Mouse (Mus musculus): ENCODE measurements around the gene Tasp1. TPM values are rescaled to one million over a fixed set of nuclear protein-coding genes. Genes with fewer than 3 reads are reported as not detected.

The Tasp1 gene
- 19.8 and 21.1 TPM in 2 replicates for polyA plus RNA-seq (2014; fragmentation: Nextera tagmentation; extraction: Ambion mirVana)

GRCm38 (mm10) chr2:140066353-140067314 is at the start of gene Tasp1:
Gene Tasp1, minus strand, starts transcription at chr2:140066805.
- peak within 1 kb of the TSS; percentile 79 for H3K27ac ChIP-seq (ENCODE audit: low read depth, low read length)
- peak within 1 kb of the TSS; percentile 87 for H3K9ac ChIP-seq (ENCODE audit: low read length)
- no peaks in the 10 kb centered on the region for H3K9me3 ChIP-seq (ENCODE audit: control insufficient read depth, low read length)
- H3K4me3 ChIP-seq (ENCODE audit: low read depth, low read length): peak within 1 kb of the TSS; percentile 81
- peak within 1 kb of the TSS; percentile 88 for H3K4me2 ChIP-seq (ENCODE audit: low read depth, low read length, severe bottlenecking)
- DNase-seq (ENCODE audit: low spot score): peak; percentile 94
- no peaks in the 10 kb centered on the region for H3K27me3 ChIP-seq (ENCODE audit: control insufficient read depth, insufficient read depth, low read length)
- H3K36me3 ChIP-seq (ENCODE audit: control insufficient read depth, insufficient read depth, low read length): no peaks in the 10 kb centered on the region
- under 1% methylated on average over 68 of the region's 68 CpGs for WGBS
- peak; percentile 100 for ATAC-seq (replicated peaks; ENCODE audit: low FRiP score)
- no peaks in the 10 kb centered on the region for H3K4me1 ChIP-seq (replicated peaks; ENCODE audit: control insufficient read depth, insufficient read depth, low read length)

- H3K4me3 ChIP-seq (ENCODE audit: low read depth, low read length): no peak overlapping the region
- H3K9ac ChIP-seq (ENCODE audit: low read length): no peak overlapping the region
- H3K9me3 ChIP-seq (ENCODE audit: control insufficient read depth, low read length): no peaks in the 10 kb centered on the region
- no peak overlapping the region for H3K4me2 ChIP-seq (ENCODE audit: low read depth, low read length, severe bottlenecking)
- no peak for DNase-seq (ENCODE audit: low spot score)
- H3K27ac ChIP-seq (ENCODE audit: low read depth, low read length): no peak overlapping the region
- no peaks in the 10 kb centered on the region for H3K4me1 ChIP-seq (replicated peaks; ENCODE audit: control insufficient read depth, insufficient read depth, low read length)
- H3K27me3 ChIP-seq (ENCODE audit: control insufficient read depth, insufficient read depth, low read length): no peaks in the 10 kb centered on the region
- no peak for ATAC-seq (replicated peaks; ENCODE audit: low FRiP score)
- H3K36me3 ChIP-seq (ENCODE audit: control insufficient read depth, insufficient read depth, low read length): no peaks in the 10 kb centered on the region
- 92% methylated on average over 8 of the region's 8 CpGs for WGBS
Observed at GRCm38 (mm10) chr2:140113851-140114250, 47.2 kb upstream of the Tasp1 start.

- Histone ChIP-seq H3K27ac (ENCODE audit: low read depth, low read length) (no peak overlapping the region), H3K4me1 (replicated peaks; ENCODE audit: control insufficient read depth, insufficient read depth, low read length) (no peaks in the 10 kb centered on the region), H3K9me3 (ENCODE audit: control insufficient read depth, low read length) (no peaks in the 10 kb centered on the region), H3K36me3 (ENCODE audit: control insufficient read depth, insufficient read depth, low read length) (no peaks in the 10 kb centered on the region), H3K4me2 (ENCODE audit: low read depth, low read length, severe bottlenecking) (no peak overlapping the region), H3K4me3 (ENCODE audit: low read depth, low read length) (no peak overlapping the region), H3K9ac (ENCODE audit: low read length) (no peak overlapping the region), H3K27me3 (ENCODE audit: control insufficient read depth, insufficient read depth, low read length) (no peaks in the 10 kb centered on the region)
- DNase-seq (ENCODE audit: low spot score): no peak
- 29% methylated on average over 1 of the region's 1 CpGs for WGBS
- no peak for ATAC-seq (replicated peaks; ENCODE audit: low FRiP score)
Observed at GRCm38 (mm10) chr2:140108945-140109344, 42.3 kb upstream of the Tasp1 start.

- H3K36me3 ChIP-seq (ENCODE audit: control insufficient read depth, insufficient read depth, low read length): no peaks in the 10 kb centered on the region
- no peak overlapping the region for H3K4me3 ChIP-seq (ENCODE audit: low read depth, low read length)
Observed at GRCm38 (mm10) chr2:140107641-140108040, 41.0 kb upstream of the Tasp1 start.

GRCm38 (mm10) chr2:140104951-140105350 is 38.3 kb upstream of the Tasp1 start:
- WGBS: 82% methylated on average over 3 of the region's 3 CpGs
- no peak overlapping the region for H3K9ac ChIP-seq (ENCODE audit: low read length)
- ATAC-seq (replicated peaks; ENCODE audit: low FRiP score) (no peak), DNase-seq (ENCODE audit: low spot score) (no peak)
- no peaks in the 10 kb centered on the region for H3K27me3 ChIP-seq (ENCODE audit: control insufficient read depth, insufficient read depth, low read length)
- H3K4me1 ChIP-seq (replicated peaks; ENCODE audit: control insufficient read depth, insufficient read depth, low read length): no peaks in the 10 kb centered on the region
- no peak overlapping the region for H3K27ac ChIP-seq (ENCODE audit: low read depth, low read length)
- no peak overlapping the region for H3K4me2 ChIP-seq (ENCODE audit: low read depth, low read length, severe bottlenecking)
- no peak overlapping the region for H3K4me3 ChIP-seq (ENCODE audit: low read depth, low read length)
- H3K9me3 ChIP-seq (ENCODE audit: control insufficient read depth, low read length): no peaks in the 10 kb centered on the region
- no peaks in the 10 kb centered on the region for H3K36me3 ChIP-seq (ENCODE audit: control insufficient read depth, insufficient read depth, low read length)

More at GRCm38 (mm10) chr2:140107641-140108040, 41.0 kb upstream of the Tasp1 start:
- Histone ChIP-seq H3K4me2 (ENCODE audit: low read depth, low read length, severe bottlenecking) (no peak overlapping the region), H3K27ac (ENCODE audit: low read depth, low read length) (no peak overlapping the region), H3K9me3 (ENCODE audit: control insufficient read depth, low read length) (no peaks in the 10 kb centered on the region), H3K27me3 (ENCODE audit: control insufficient read depth, insufficient read depth, low read length) (no peaks in the 10 kb centered on the region), H3K9ac (ENCODE audit: low read length) (no peak overlapping the region), H3K4me1 (replicated peaks; ENCODE audit: control insufficient read depth, insufficient read depth, low read length) (no peaks in the 10 kb centered on the region)
- 93% methylated on average over 4 of the region's 4 CpGs for WGBS
- ATAC-seq (replicated peaks; ENCODE audit: low FRiP score) (no peak), DNase-seq (ENCODE audit: low spot score) (no peak)

GRCm38 (mm10) chr2:140100551-140101474 is 34.2 kb upstream of the Tasp1 start:
- ATAC-seq (replicated peaks; ENCODE audit: low FRiP score) (no peak), DNase-seq (ENCODE audit: low spot score) (no peak)
- no peaks in the 10 kb centered on the region for H3K27me3 ChIP-seq (ENCODE audit: control insufficient read depth, insufficient read depth, low read length)
- H3K9ac ChIP-seq (ENCODE audit: low read length): no peak overlapping the region
- no peaks in the 10 kb centered on the region for H3K36me3 ChIP-seq (ENCODE audit: control insufficient read depth, insufficient read depth, low read length)
- no peak overlapping the region for H3K4me3 ChIP-seq (ENCODE audit: low read depth, low read length)
- WGBS: 85% methylated on average over 3 of the region's 3 CpGs
- H3K4me1 ChIP-seq (replicated peaks; ENCODE audit: control insufficient read depth, insufficient read depth, low read length): no peaks in the 10 kb centered on the region
- no peaks in the 10 kb centered on the region for H3K9me3 ChIP-seq (ENCODE audit: control insufficient read depth, low read length)
- no peak overlapping the region for H3K27ac ChIP-seq (ENCODE audit: low read depth, low read length)
- no peak overlapping the region for H3K4me2 ChIP-seq (ENCODE audit: low read depth, low read length, severe bottlenecking)

- DNase-seq (ENCODE audit: low spot score): no peak
- Histone ChIP-seq H3K4me2 (ENCODE audit: low read depth, low read length, severe bottlenecking) (no peak overlapping the region), H3K27me3 (ENCODE audit: control insufficient read depth, insufficient read depth, low read length) (no peaks in the 10 kb centered on the region), H3K9me3 (ENCODE audit: control insufficient read depth, low read length) (no peaks in the 10 kb centered on the region), H3K9ac (ENCODE audit: low read length) (no peak overlapping the region), H3K4me3 (ENCODE audit: low read depth, low read length) (no peak overlapping the region), H3K4me1 (replicated peaks; ENCODE audit: control insufficient read depth, insufficient read depth, low read length) (no peaks in the 10 kb centered on the region), H3K36me3 (ENCODE audit: control insufficient read depth, insufficient read depth, low read length) (no peaks in the 10 kb centered on the region), H3K27ac (ENCODE audit: low read depth, low read length) (no peak overlapping the region)
- no peak for ATAC-seq (replicated peaks; ENCODE audit: low FRiP score)
- 90% methylated on average over 3 of the region's 3 CpGs for WGBS
Observed at GRCm38 (mm10) chr2:140099971-140100370, 33.4 kb upstream of the Tasp1 start.

- WGBS: 63% methylated on average over 3 of the region's 3 CpGs
- Histone ChIP-seq H3K27me3 (ENCODE audit: control insufficient read depth, insufficient read depth, low read length) (no peaks in the 10 kb centered on the region), H3K9me3 (ENCODE audit: control insufficient read depth, low read length) (no peaks in the 10 kb centered on the region), H3K36me3 (ENCODE audit: control insufficient read depth, insufficient read depth, low read length) (no peaks in the 10 kb centered on the region), H3K4me1 (replicated peaks; ENCODE audit: control insufficient read depth, insufficient read depth, low read length) (no peaks in the 10 kb centered on the region), H3K9ac (ENCODE audit: low read length) (no peak overlapping the region), H3K4me3 (ENCODE audit: low read depth, low read length) (no peak overlapping the region), H3K27ac (ENCODE audit: low read depth, low read length) (no peak overlapping the region), H3K4me2 (ENCODE audit: low read depth, low read length, severe bottlenecking) (no peak overlapping the region)
- DNase-seq (ENCODE audit: low spot score): no peak
- peak; percentile 50; the same call in 1 of the 2 replicates for ATAC-seq (replicated peaks; ENCODE audit: low FRiP score)
Observed at GRCm38 (mm10) chr2:140097131-140097591, 30.6 kb upstream of the Tasp1 start.

Measured in forebrain, embryonic 11.5 days (tissue).